Mouse (Mus musculus) brain, embryonic 14.5 days (tissue): Measurements from ENCODE around the gene Slc1a7.

Experiments
- CTCF ChIP-seq: fragments of 200-500 bp; IDR thresholded peaks from 2 replicates; pipeline ENCODE4 v1.5.1; 2012; ENCODE audit warnings: inconsistent platforms, mild to moderate bottlenecking, moderate library complexity, borderline replicate concordance; ENCODE audit not compliant: insufficient read depth, insufficient read length; ENCODE audit errors: extremely low read depth
- POLR2A ChIP-seq: fragments of 200-500 bp; IDR thresholded peaks from 2 replicates; pipeline ENCODE4 v1.6.1; 2012; ENCODE audit warnings: mild to moderate bottlenecking, inconsistent platforms, borderline replicate concordance; ENCODE audit not compliant: poor library complexity, insufficient read depth, insufficient read length, severe bottlenecking; ENCODE audit errors: extremely low read depth

DNA sequence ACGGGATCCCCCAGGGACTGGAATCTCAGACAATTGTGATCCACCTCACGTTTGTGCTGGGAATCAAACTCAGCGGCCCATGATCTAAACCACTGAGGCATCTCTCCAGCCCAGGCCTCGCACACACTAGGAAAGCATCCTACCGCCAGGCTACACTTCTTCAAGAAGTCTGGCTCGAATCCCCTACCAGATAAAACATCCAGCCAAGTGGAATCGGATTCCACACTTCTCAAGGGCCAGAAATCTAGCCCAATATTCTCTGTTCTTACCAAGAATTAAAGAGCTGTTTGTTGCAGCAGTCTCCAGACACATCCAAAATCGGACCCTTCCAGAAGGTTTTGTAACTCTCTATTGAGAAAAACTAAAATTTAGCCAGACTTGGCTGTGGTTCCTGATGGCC, 68.9 kb downstream of the Slc1a7 start:
- no peak for TF ChIP-seq CTCF
- no peak for TF ChIP-seq POLR2A
